Mouse (Mus musculus) mouse embryonic stem cell (cell line): ENCODE measurements around the gene Myh7b.
"Not testable (repeated sequence)": the region's sequence is repeated elsewhere in the genome, so short reads cannot be mapped to it uniquely, and the experiment has no call there.

ENCODE experiments used
- in situ Hi-C, 2 experiments: fragments of 300-500 bp; cut with MboI; formaldehyde crosslinking; loops; 1 replicate in 1 of 2; 3 replicates in 1 of 2; pipeline ENCODE4 v1.14.3; 2019 to 2020; ENCODE audit warnings: low sequenced_read_pairs in 2 of 2, low pct_unique_long_range_greater_than_20kb in 1 of 2, mixed read lengths in 1 of 2; ENCODE audit not compliant: unreplicated experiment in 1 of 2

Gene Myh7b

DNA sequence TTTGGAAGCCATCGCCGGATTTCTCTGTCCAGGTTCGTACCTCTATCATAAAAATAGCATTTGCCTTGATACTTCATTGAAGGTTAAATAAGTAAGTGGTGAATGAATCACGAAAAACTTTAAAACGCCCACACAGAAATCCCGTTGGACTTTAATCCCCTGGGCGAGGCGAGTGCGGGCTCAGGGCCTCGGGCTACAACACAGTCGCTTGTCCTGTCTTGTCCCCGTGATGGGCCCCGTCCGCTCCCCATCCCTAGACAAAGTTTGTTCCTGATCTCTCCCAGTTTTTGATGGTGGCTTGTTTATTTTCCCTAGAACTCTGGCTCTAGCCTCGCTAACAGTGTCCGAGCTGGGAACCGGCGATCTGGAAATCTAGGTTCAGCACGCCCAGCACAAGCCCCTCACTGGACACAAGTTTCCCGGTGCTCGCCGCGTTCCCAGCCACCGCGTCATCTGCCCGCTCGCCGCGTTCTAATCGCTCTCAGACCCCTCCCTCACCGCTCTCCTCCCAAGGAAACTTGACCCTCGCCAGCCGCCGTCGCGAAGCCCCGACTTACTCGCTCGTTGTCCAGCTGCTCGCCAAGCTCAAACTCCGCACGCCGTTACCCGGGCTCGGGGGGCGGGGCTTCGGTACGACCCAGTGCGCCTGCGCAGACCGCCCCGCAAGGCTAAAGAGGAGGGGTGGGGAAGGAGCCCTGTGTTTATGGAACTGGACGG is 18.7 kb upstream of the Myh7b start, which contains the start of gene Gss:
Gene Gss (minus strand): TSS at position 674 of the 717 bp plus-strand sequence.
- in situ Hi-C loops: no loop called here

DNA sequence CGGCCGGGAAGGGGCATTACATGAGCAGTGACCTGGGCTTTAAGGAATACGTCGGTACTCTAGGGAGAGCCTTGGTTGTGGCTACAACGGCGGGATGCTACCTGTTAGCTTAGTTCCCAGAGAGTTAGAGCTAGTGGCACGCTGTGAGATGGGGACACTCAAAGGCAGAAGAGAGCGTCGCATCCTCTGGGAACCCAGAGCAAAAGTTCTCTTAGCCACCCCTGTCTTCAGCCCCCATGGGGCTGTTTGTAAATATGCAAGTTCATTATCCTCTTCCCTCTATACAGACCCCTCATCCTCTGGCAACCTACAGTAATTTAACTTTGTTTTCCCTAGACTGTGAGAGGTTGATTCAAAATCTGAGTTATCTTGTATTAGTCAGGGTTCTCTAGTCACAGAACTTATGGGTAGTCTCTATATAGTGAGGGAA is 18.1 kb upstream of the Myh7b start:
- in situ Hi-C loops: no loop called here

DNA sequence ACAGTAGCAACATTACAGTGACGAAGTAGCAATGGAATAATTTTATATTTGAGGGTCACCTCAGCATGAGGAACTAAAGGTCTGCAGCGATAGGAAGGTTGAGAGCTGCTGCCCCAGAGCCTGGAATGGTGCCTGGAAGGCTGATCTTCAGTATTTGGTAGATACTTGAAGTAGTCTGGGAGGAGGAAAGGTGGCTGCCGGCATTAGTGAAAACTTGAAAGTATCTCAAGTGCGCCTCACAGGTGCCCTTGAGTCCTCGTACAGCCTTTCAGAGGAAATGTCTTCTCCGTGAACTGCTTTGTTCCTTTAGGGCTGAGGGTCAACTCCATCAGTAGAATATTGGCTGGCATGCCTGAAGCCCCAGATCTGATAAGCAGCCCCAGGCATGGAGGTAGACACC is 15.5 kb upstream of the Myh7b start:
- in situ Hi-C loops: no loop called here

DNA sequence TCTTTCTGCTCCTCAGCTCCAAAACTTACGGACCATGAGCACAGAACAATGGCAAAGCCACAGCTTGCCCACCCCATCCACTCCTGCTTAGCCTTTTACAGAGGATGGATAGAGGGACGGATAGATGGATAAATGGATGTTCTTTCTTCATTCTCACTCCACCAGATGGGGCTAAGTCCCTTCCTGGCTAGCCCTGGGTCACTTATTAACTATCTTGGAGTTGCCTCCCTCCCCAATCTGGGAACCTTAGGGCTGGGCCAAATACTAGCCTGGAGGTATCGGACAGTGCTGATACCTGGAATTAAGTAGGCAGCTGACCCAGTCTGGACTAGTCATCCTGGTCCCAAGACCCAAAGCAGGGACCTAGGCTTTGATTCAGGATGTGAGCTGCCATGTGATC is 7.3 kb upstream of the Myh7b start:
- in situ Hi-C loops: no loop called here

DNA sequence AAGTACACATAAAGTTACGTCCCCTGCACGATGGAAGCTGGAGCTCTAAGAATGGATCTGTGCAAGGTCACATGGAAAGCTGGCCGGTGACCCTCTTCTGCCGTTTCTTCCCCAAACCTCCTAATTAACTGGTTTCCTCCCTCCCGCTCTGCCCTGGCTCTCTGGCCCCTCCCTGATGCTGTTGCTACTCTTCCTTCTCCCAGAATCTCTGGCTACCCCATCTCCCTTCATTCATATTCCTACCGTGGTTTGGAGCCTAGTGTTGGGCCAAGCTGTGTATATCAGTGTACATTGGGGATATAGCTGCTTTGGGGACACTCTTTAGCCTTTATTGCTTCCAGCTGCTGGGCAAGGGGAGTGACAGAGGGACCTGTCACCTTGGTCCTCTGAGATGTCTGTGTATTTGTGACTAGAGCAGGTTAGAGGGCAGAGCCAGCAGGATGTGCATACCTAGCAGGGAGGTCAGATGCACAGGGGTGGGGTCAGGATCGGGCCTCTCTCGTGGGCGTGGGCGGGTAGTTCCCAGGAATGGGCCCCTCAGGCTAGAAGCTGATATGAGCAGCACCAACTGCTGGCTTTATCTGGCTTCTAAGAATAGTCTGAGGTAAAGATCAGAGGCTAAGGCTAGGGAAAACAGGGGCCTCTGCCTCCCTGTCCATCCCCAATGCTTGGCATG is 6.3 kb upstream of the Myh7b start:
- in situ Hi-C loops: no loop called here

DNA sequence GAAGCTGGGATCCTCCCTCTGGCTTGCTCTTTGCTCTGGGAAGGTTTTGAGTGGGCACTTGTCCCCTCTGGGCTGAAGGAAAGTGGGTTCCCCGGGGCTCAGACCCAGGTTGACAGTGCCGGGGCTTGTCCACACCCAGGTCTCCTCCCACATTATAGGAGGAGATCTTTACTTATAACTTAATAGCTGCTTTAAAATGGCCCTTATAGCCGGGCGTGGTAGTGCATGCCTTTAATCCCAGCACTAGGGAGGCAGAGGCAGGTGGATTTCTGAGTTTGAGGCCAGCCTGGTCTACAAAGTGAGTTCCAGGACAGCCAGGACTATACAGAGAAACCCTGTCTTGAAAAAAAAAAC is 5.8 kb upstream of the Myh7b start:
- in situ Hi-C loops: not testable (repeated sequence)

DNA sequence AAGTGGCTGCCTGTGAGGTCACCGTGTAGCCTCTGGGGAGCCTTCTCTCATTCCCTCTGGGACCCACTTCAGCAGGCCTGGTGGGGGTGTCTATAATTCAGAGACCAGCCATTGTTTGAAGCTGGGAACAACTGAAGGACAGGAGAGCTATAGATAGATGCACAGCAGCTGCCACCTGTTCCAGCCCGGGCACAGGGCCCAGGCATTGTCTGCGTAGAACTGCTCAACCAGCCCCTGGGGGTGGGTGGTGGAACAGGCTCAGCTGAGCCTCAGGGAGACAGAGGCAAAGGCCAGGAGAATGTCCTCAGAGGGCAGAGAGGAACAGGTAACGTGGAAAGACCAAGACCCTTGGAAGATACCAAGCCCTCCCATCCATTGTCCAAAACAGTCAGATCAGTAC is 4.7 kb upstream of the Myh7b start:
- in situ Hi-C loops: no loop called here

DNA sequence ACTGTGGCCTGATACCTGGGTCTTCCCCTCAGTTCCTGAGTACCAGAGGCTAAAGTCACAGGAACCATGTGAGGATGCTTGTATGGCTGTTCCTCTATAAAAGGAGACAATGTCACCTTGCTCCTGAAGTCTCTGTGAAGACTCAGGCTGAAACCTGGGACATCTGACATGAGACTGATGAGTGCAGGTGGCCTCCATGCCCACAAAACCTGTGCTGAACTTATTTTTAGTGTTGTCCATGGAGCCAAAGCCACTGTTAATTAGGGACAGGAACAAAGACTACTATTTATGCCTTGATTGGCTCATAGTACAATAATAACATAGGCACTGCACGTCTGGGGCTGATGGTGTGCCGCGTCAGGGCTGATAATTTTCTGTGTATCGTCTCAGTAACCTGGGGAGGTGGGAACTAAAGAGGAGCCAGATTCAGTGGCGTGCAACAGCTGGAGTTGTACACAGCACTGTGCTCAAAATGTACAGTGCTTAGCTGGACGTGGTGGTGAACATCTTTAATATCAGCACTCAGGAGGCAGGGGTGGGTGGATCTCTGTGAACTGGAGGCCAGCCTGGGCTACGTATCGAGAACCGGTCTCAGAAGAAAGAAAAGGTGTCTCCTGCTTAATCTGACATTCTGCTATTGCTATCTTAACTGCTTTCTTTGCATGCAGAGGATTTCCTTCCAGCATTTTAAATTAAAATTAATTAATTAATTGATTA is 980 bp downstream of the Myh7b start:
- in situ Hi-C loops: no loop called here

DNA sequence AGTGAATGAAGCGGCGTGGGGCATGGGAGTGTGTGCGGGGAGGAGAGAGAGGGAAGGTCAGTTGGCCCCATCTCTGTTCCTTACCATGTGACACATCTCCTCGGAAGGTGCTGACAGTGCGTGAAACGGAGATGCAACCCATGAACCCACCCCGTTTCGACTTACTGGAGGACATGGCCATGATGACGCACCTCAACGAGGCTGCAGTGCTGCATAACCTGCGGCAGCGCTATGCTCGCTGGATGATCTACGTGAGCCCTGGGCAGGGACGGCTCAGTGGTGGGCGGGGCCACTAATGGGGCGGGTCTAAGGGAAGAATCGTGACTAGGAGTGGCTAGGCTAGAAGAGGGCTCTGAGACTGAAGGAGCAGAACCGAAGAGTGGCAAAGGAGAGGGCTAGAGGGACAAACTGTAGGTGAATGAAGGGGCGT is 2.3 kb downstream of the Myh7b start:
- in situ Hi-C loops: no loop called here

DNA sequence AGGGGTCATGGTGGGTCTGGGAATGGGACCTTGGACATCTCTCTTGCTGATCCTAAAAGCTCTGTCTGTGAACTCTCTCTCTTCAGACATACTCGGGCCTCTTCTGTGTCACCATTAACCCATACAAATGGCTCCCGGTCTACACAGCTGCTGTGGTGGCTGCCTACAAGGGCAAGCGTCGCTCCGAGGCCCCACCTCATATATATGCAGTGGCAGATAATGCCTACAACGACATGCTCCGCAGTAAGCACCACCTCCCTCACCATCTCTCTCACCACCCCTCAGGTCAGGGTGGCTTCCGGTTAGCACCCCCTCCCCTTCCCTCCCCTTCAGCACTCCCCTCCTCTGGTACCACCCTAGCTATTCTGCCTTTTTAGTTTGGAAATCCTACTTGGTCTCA is 2.9 kb downstream of the Myh7b start:
- in situ Hi-C loops: no loop called here

DNA sequence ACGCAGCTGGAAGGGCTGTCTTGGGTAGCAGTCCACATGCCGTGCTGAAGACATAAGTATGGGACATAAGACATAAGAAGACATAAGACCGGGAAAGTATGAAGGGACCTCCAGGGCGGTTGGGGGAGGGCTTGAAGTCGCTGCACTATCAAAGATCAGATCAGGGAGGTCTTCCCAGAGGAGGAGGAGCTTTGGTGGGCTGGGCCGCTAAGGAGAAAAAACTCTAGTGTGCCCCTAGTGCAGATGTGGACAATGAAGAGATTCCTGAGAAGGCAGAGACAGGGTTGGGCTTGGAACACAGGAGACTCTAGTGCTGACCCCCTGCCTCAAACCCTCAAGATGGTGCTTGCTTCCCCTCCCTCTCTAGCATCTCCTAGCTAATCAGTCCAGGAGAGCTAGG is 6.0 kb downstream of the Myh7b start:
- in situ Hi-C loops: loop anchor here in 1 of 2 experiments (5.0 kb wide), 1 partner anchor 100 kb away; the partner anchor contains the start of genes Acss2 and Ggt7

DNA sequence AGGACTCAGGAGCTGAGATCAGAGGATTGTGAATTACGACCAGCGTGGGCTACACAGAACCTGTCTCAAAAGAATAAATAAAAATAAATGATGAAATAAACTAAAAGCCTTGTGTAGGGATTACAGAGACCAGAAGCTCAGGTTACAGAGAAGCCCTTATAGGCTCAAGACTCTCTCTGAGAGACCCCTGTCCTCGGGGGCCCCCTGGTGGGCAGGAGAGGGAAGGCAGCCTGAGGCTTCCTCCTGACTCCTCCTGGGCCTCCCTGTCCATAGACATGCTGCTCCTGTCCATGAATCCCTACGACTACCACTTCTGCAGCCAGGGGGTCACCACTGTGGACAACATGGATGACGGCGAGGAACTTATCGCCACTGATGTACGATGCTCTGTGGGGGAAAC is 8.8 kb downstream of the Myh7b start:
- in situ Hi-C loops: loop anchor here in 1 of 2 experiments (5.0 kb wide), 1 partner anchor 103 kb away; the partner anchor contains the start of genes Acss2 and Ggt7

DNA sequence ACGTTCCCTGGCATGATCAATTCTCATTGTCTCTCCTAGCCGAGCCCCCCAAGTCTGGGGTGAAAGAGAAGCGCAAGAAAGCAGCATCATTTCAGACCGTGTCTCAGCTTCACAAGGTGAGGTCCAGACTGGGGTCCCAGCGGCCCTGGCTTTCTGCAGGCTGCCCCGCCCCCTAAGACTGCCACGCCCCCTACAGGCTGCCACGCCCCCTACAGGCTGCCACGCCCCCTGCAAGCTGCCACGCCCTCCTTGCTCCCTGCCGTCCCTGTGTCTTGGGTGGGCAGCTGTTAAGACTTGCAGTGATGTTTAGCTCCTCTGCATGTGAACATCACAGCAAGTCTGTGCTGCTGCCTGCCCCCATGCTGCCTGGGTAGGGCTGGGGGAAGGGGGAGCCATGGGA is 11.6 kb downstream of the Myh7b start:
- in situ Hi-C loops: no loop called here

DNA sequence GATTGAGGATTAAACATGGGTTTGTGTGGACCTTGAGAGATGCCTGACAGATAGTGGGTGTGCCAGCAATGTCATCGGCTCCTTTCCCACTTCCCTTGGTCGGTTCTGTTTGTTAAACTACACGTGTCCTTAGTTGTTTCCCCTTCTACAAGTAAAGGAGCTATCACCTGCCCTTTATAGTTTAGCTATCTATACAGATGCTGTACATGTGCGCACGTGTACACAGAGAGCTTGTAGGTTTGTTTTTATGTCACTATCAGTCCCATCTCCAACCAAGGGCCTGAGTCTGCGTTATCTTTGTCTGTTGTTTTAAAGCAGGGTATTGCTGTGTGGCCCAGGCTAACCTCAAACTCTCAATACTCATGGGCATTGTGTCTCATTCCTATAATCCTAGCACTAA is 13.0 kb downstream of the Myh7b start:
- in situ Hi-C loops: no loop called here

DNA sequence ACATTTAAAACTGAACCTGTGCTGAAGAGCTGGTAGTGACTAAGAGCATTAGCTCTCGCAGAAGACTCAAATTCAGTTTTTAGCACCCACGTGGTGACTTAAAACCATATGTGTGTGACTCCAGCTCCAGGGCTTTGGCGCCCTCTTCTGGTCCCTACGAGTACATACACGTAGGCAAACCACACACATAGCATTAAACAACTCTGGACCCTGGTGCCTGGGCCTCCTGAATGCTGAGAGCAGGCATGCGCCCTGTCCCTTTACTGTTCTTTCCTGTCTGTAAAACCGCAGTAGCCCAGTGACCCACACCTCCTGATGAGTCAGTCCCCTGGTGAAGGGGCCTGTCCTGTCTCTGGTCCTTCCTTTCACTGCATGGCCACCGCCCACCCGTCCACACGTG is 13.7 kb downstream of the Myh7b start:
- in situ Hi-C loops: loop anchor here in 1 of 2 experiments (5.0 kb wide), 1 partner anchor 107 kb away; the partner anchor contains the start of genes Acss2 and Ggt7

DNA sequence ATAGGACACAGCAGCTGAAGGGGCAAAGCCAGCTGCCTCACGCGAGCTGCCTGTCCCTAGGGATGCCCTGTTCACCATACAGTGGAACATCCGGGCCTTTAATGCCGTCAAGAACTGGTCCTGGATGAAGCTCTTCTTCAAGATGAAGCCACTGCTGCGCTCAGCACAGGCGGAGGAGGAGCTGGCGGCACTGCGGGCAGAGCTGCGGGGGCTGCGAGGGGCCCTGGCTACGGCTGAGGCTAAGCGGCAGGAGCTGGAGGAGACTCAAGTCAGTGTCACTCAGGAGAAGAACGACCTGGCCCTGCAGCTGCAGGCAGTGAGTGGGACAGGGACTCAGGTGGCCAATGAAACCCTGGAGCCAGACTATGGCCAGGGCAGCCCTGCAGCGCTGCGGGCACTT is 15.3 kb downstream of the Myh7b start:
- in situ Hi-C loops: loop anchor here in 1 of 2 experiments (5.0 kb wide), 1 partner anchor 109 kb away; the partner anchor contains the start of genes Acss2 and Ggt7

DNA sequence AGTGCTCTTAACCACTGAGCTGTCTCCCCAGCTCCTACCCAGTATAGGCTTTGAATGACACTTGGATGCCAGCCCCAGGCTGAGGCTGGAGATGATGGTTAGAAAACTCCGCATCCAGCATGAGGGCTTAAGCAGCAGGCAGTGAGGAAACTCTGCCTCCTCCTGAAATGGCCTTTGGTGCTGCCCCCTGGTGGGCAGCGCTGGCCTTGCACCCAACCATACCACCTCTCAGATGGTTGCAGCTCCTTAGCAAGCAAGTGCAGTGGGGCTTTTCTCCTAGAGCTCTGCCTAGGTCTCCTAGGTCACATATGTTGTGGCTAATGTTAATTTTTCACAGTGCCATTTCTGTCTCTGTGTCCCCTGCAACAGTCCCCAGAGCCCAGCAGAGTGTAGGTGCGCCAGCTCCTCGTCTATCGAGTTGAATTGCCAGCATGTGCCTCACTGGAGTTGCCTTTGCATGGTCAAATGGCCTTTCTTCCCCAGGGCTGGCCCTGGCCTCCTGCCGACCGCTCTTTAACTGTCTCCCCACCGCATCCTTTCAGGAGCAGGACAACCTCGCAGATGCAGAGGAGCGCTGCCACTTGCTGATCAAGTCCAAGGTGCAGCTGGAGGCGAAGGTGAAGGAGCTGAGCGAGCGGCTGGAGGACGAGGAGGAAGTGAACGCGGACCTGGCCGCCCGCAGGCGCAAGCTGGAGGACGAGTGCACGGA is 16.2 kb downstream of the Myh7b start:
- in situ Hi-C loops: loop anchor here in 1 of 2 experiments (5.0 kb wide), 1 partner anchor 110 kb away; the partner anchor contains the start of genes Acss2 and Ggt7

DNA sequence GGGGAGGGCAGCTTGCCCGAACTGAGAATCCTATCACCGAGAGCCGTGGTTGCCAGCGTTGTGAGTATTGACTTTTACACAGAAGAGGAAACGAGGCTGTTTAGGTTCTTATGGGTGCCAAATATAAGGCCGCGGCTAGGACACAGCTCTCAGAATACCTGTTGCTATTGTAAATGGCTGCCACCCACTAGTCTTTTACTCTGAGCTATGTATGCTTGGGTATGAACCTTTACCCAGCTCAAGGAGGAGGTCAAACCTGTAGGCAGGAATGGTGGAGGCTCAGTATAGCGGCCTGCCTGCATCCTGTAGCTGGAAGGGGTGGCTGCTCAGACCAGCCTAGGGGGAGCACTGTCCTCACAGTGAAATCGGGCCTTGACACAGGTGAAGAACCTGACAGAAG is 17.1 kb downstream of the Myh7b start:
- in situ Hi-C loops: loop anchor here in 1 of 2 experiments (5.0 kb wide), 1 partner anchor 111 kb away; the partner anchor contains the start of genes Acss2 and Ggt7
